Mouse (Mus musculus): ENCODE data around the gene Gm10260.

- no peak for TF ChIP-seq CTCF (IDR thresholded peaks at IDR 0.05; ENCODE audit: low read depth, low read length)
- TF ChIP-seq POLR2A (IDR thresholded peaks at IDR 0.05; ENCODE audit: extremely low read depth, insufficient read depth, low read length): no peak
Observed at GRCm38 (mm10) chr13:97779657-97780445, 19.4 kb upstream of the Gm10260 start.
